Mouse (Mus musculus) heart, adult 2 months (tissue): Measurements from ENCODE around the gene Tsc22d4.

Experiments
- CTCF ChIP-seq: fragments of 200-600 bp; IDR thresholded peaks from 2 replicates; pipeline ENCODE4 v1.8.1; 2022; ENCODE audit warnings: antibody characterized with exemption, mild to moderate bottlenecking, moderate library complexity
- POLR2A ChIP-seq: fragments of 200-500 bp; IDR thresholded peaks from 2 replicates; pipeline ENCODE4 v1.6.1; 2011; ENCODE audit warnings: mild to moderate bottlenecking, low read depth, low read length, control low read depth; ENCODE audit not compliant: insufficient read depth

DNA sequence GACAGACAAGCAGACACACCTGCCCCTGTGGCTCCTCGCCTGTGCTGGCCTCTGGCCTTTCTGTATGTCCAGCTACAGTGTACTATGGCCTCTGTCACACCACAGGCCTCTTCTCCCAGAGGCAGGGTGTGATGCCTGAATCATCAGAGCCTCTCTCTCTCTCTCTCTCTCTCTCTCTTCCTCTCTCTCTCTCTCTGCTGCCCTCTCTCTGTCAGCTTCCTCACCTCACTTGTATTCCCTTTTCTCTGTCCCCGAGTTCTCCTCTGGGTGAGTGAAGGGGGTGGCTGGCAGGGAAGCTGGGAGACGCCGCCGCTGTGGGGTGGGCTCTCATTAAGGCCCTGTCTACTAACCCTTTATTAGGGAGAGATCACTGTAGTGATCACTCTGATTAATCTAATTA lies 7.0 kb upstream of the Tsc22d4 start:
- no peak for TF ChIP-seq POLR2A
- peak; percentile 36 for TF ChIP-seq CTCF
